Mouse (Mus musculus) forebrain, embryonic 12.5 days (tissue): ENCODE results near the gene Slc35a1. TPM values are rescaled to one million over a fixed set of nuclear protein-coding genes. Genes with fewer than 3 reads are reported as not detected.
"Not testable (repeated sequence)": the region's sequence is repeated elsewhere in the genome, so short reads cannot be mapped to it uniquely, and the experiment has no call there.

Experiments
- ATAC-seq: fragments of 200-750 bp; cut with Nextera tagmentation; 2 replicates; pipeline ENCODE4 v1.8.0; 2017; ENCODE audit warnings: moderate TSS enrichment; ENCODE audit not compliant: low FRiP score
- H3K27ac ChIP-seq: fragments of 300-500 bp; sonication (generic); 2 replicates; pipeline ENCODE4 v1.5.1; 2016; ENCODE audit warnings: mild to moderate bottlenecking
- H3K27me3 ChIP-seq: fragments of 300-500 bp; sonication (generic); 2 replicates; pipeline ENCODE4 v1.6.1; 2016; ENCODE audit warnings: mild to moderate bottlenecking
- H3K36me3 ChIP-seq: fragments of 300-500 bp; sonication (generic); replicated peaks from 2 replicates; pipeline ENCODE4 v1.6.1; 2016; ENCODE audit warnings: mild to moderate bottlenecking
- H3K4me1 ChIP-seq: fragments of 300-500 bp; sonication (generic); 2 replicates; pipeline ENCODE4 v1.6.1; 2016
- H3K4me2 ChIP-seq: fragments of 300-500 bp; sonication (generic); 2 replicates; pipeline ENCODE4 v1.6.1; 2016; ENCODE audit warnings: mild to moderate bottlenecking, moderate library complexity
- H3K4me3 ChIP-seq: fragments of 300-500 bp; sonication (generic); replicated peaks from 2 replicates; pipeline ENCODE4 v1.5.1; 2016; ENCODE audit warnings: mild to moderate bottlenecking
- H3K9ac ChIP-seq: fragments of 300-500 bp; sonication (generic); 2 replicates; pipeline ENCODE4 v1.6.1; 2016; ENCODE audit warnings: mild to moderate bottlenecking
- H3K9me3 ChIP-seq: fragments of 300-500 bp; sonication (generic); 2 replicates; pipeline ENCODE4 v1.6.1; 2016
- WGBS: fragments of 180-500 bp; shearing (Covaris S2); methylation state at CpG from one replicate; pipeline ENCODE4 v1.1.7; 2016; 5-methylcytosine and 5-hydroxymethylcytosine counted together
- polyA plus RNA-seq: library from polyadenylated mRNA; unstranded; fragments of >200 nt; fragmentation: Nextera tagmentation; extraction: Ambion mirVana; gene quantifications from 2 replicates; pipeline ENCODE4 v1.2.1, GENCODE M21; 2016

Slc35a1 gene
- polyA plus RNA-seq: 50.2 and 50.8 TPM in 2 replicates

- peak within 1 kb of the TSS; percentile 90 for H3K4me3 ChIP-seq
- no peaks in the 10 kb centered on the region for H3K9me3 ChIP-seq
- WGBS: under 1% methylated on average over 64 of the region's 65 CpGs
- peak within 1 kb of the TSS; percentile 97 for H3K27ac ChIP-seq
- peak; percentile 98 for ATAC-seq
- peak within 1 kb of the TSS; percentile 51 for H3K4me2 ChIP-seq
- H3K4me1 ChIP-seq: peaks cover 9% of the 10 kb centered on the region
- no peaks in the 10 kb centered on the region for H3K27me3 ChIP-seq
- H3K9ac ChIP-seq: peak within 1 kb of the TSS; percentile 92
- peaks cover 11% of the 10 kb centered on the region; the same call in 1 of the 2 replicates for H3K36me3 ChIP-seq
These were observed at the start of gene Slc35a1 for GRCm38 (mm10) chr4:34686874-34687567. Slc35a1 (minus strand) TSS chr4:34687438.

- no peak for ATAC-seq
- peaks cover 4% of the 10 kb centered on the region for H3K4me1 ChIP-seq
- no peaks in the 10 kb centered on the region for H3K9me3 ChIP-seq
- H3K4me3 ChIP-seq: no peak overlapping the region
- 74% methylated on average over 3 of the region's 3 CpGs for WGBS
- H3K9ac ChIP-seq: no peak overlapping the region
- no peak overlapping the region for H3K27ac ChIP-seq
- no peaks in the 10 kb centered on the region for H3K36me3 ChIP-seq
- H3K27me3 ChIP-seq: peaks cover 8% of the 10 kb centered on the region; the same call in 1 of the 2 replicates
- no peak overlapping the region for H3K4me2 ChIP-seq
These were observed 47.2 kb upstream of the Slc35a1 start for GRCm38 (mm10) chr4:34734461-34734860.

GRCm38 (mm10) chr4:34733415-34733814 lies 46.2 kb upstream of the Slc35a1 start:
- not testable (repeated sequence) for H3K9me3 ChIP-seq

GRCm38 (mm10) chr4:34729851-34730341 lies 42.7 kb upstream of the Slc35a1 start, which contains the start of gene Cfap206:
Cfap206 (minus strand) TSS chr4:34730206.
- WGBS: under 1% methylated on average over 38 of the region's 38 CpGs
- Histone ChIP-seq H3K27me3 (peaks cover 8% of the 10 kb centered on the region; the same call in 1 of the 2 replicates), H3K27ac (no peak within 1 kb of the TSS), H3K4me1 (peaks cover 5% of the 10 kb centered on the region), H3K4me2 (peak within 1 kb of the TSS; percentile 87), H3K9ac (peak within 1 kb of the TSS; percentile 48), H3K9me3 (no peaks in the 10 kb centered on the region), H3K4me3 (peak within 1 kb of the TSS; percentile 53), H3K36me3 (no peaks in the 10 kb centered on the region)
- ATAC-seq: peak; percentile 97

More at GRCm38 (mm10) chr4:34733415-34733814, 46.2 kb upstream of the Slc35a1 start:
- not testable (repeated sequence) for H3K4me2 ChIP-seq, H3K27ac ChIP-seq, H3K27me3 ChIP-seq, H3K4me1 ChIP-seq, H3K36me3 ChIP-seq, H3K4me3 ChIP-seq, H3K9ac ChIP-seq, ATAC-seq
- 24% methylated on average over 2 of the region's 2 CpGs for WGBS

GRCm38 (mm10) chr4:34725710-34726109 lies 38.5 kb upstream of the Slc35a1 start:
- ATAC-seq, H3K9ac ChIP-seq, H3K9me3 ChIP-seq, H3K4me1 ChIP-seq, H3K27ac ChIP-seq, H3K4me2 ChIP-seq, H3K27me3 ChIP-seq, H3K36me3 ChIP-seq, H3K4me3 ChIP-seq: not testable (repeated sequence)
- WGBS: 94% methylated on average over 3 of the region's 3 CpGs

GRCm38 (mm10) chr4:34724306-34724705 lies 37.1 kb upstream of the Slc35a1 start:
- H3K36me3 ChIP-seq: no peaks in the 10 kb centered on the region
- ATAC-seq: no peak
- no peak overlapping the region for H3K9ac ChIP-seq
- no peak overlapping the region for H3K4me2 ChIP-seq
- H3K4me1 ChIP-seq: no peaks in the 10 kb centered on the region
- H3K27ac ChIP-seq: no peak overlapping the region
- 55% methylated on average over 4 of the region's 4 CpGs for WGBS
- no peaks in the 10 kb centered on the region for H3K27me3 ChIP-seq
- H3K4me3 ChIP-seq: no peak overlapping the region
- peaks cover 9% of the 10 kb centered on the region; the same call in 1 of the 2 replicates for H3K9me3 ChIP-seq

GRCm38 (mm10) chr4:34723186-34723585 lies 35.9 kb upstream of the Slc35a1 start:
- WGBS: 87% methylated on average over 4 of the region's 4 CpGs
- Histone ChIP-seq H3K4me3 (no peak overlapping the region), H3K9ac (no peak overlapping the region), H3K36me3 (no peaks in the 10 kb centered on the region), H3K27me3 (no peaks in the 10 kb centered on the region), H3K4me2 (no peak overlapping the region), H3K27ac (no peak overlapping the region), H3K9me3 (peaks cover 11% of the 10 kb centered on the region; the same call in 1 of the 2 replicates), H3K4me1 (no peaks in the 10 kb centered on the region)
- no peak for ATAC-seq

- H3K4me3 ChIP-seq: no peak overlapping the region
- H3K9ac ChIP-seq: no peak overlapping the region
- no peak overlapping the region for H3K4me2 ChIP-seq
- WGBS: 88% methylated on average over 7 of the region's 7 CpGs
- ATAC-seq: no peak
- H3K27me3 ChIP-seq: no peaks in the 10 kb centered on the region
- H3K36me3 ChIP-seq: no peaks in the 10 kb centered on the region
- peaks cover 11% of the 10 kb centered on the region; the same call in 1 of the 2 replicates for H3K9me3 ChIP-seq
- no peaks in the 10 kb centered on the region for H3K4me1 ChIP-seq
- H3K27ac ChIP-seq: no peak overlapping the region
These were observed 33.1 kb upstream of the Slc35a1 start for GRCm38 (mm10) chr4:34720127-34720895.

GRCm38 (mm10) chr4:34719421-34719820 lies 32.2 kb upstream of the Slc35a1 start:
- 96% methylated on average over 12 of the region's 12 CpGs for WGBS
- Histone ChIP-seq H3K27me3 (no peaks in the 10 kb centered on the region), H3K4me2 (no peak overlapping the region), H3K9me3 (peaks cover 11% of the 10 kb centered on the region; the same call in 1 of the 2 replicates), H3K4me3 (no peak overlapping the region), H3K9ac (no peak overlapping the region), H3K4me1 (no peaks in the 10 kb centered on the region), H3K36me3 (no peaks in the 10 kb centered on the region), H3K27ac (no peak overlapping the region)
- ATAC-seq: no peak

GRCm38 (mm10) chr4:34715062-34715461 lies 27.8 kb upstream of the Slc35a1 start:
- Histone ChIP-seq H3K36me3 (no peaks in the 10 kb centered on the region), H3K27ac (no peak overlapping the region), H3K27me3 (no peaks in the 10 kb centered on the region), H3K9me3 (peaks cover 7% of the 10 kb centered on the region; the same call in 1 of the 2 replicates), H3K4me3 (no peak overlapping the region), H3K4me1 (no peaks in the 10 kb centered on the region), H3K4me2 (no peak overlapping the region), H3K9ac (no peak overlapping the region)
- ATAC-seq: no peak
- WGBS: 97% methylated on average over 1 of the region's 1 CpGs

- no peaks in the 10 kb centered on the region for H3K9me3 ChIP-seq
- 86% methylated on average over 3 of the region's 3 CpGs for WGBS
- no peak for ATAC-seq
- no peak overlapping the region for H3K9ac ChIP-seq
- no peaks in the 10 kb centered on the region for H3K36me3 ChIP-seq
- H3K4me3 ChIP-seq: no peak overlapping the region
- no peak overlapping the region for H3K27ac ChIP-seq
- no peaks in the 10 kb centered on the region for H3K27me3 ChIP-seq
- no peak overlapping the region for H3K4me2 ChIP-seq
- no peaks in the 10 kb centered on the region for H3K4me1 ChIP-seq
These were observed 20.9 kb upstream of the Slc35a1 start for GRCm38 (mm10) chr4:34708127-34708526.

GRCm38 (mm10) chr4:34707248-34707647 lies 20.0 kb upstream of the Slc35a1 start:
- Histone ChIP-seq H3K9me3 (no peaks in the 10 kb centered on the region), H3K4me1 (no peaks in the 10 kb centered on the region), H3K4me2 (no peak overlapping the region), H3K4me3 (no peak overlapping the region), H3K9ac (no peak overlapping the region), H3K27ac (no peak overlapping the region), H3K27me3 (no peaks in the 10 kb centered on the region), H3K36me3 (no peaks in the 10 kb centered on the region)
- ATAC-seq: no peak
- 74% methylated on average over 3 of the region's 3 CpGs for WGBS
